ENCODE assay signal across 8 mouse cellular contexts in the genomic region with DNA sequence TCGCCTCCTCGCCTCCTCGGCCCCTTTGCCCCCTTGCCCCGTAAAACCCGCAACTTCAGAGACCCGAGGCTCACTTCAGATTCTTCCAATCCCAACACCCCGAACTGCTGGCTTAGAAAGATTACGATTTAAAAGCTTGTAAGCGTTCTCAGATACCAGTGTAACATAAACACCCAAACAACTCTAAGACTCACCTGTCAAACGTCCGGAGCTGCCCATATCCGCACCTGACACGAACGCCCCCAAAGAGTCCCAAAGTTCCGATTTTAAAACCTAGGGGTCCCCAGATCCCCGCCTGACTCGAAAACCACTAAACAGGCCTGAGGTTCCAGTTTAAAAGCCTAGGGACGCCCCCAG. TPM values are rescaled to one million over a fixed set of nuclear protein-coding genes. Genes with fewer than 3 reads are reported as not detected.
DNase-seq lines count a peak whose midpoint lies in the region; ATAC-seq and TF ChIP-seq lines count a peak whose summit lies in the region.

No protein-coding gene starts in this region.

- 2% methylated on average over 15 of the region's 18 CpGs for WGBS in lung, postnatal 0 days
- WGBS in intestine, embryonic 15.5 days, result 2% methylated on average over 18 of the region's 18 CpGs
- 1% methylated on average over 18 of the region's 18 CpGs for WGBS in neural tube, embryonic 13.5 days

- TF ChIP-seq CTCF in lung, postnatal 0 days (IDR thresholded peaks at IDR 0.05), result no peak
- TF ChIP-seq CTCF in embryonic fibroblast, embryonic 13.5 days (IDR thresholded peaks at IDR 0.05; ENCODE audit: borderline replicate concordance, insufficient read depth, low read length), result no peak

- 0 out of 2 replicates have a peak overlapping the region, but pooled peaks have one; percentile 26 for H3K27ac ChIP-seq in lung, postnatal 0 days (ENCODE audit: low read length)
- no peak overlapping the region for H3K27ac ChIP-seq in embryonic fibroblast, embryonic 13.5 days (ENCODE audit: insufficient read depth, low read length)
- H3K27ac ChIP-seq in intestine, embryonic 15.5 days, result no peak overlapping the region
- H3K27ac ChIP-seq in neural tube, embryonic 13.5 days (replicated peaks), result no peak overlapping the region; the same call in 1 of the 2 replicates

- DNase-seq in lung, postnatal 0 days (ENCODE audit: low spot score), result no peak
- DNase-seq in lung, postnatal 25 days (ENCODE audit: low spot score), result no peak
- no peak for DNase-seq in frontal cortex, postnatal 10 days (ENCODE audit: low spot score in 2 of 2)
- no peak for DNase-seq in embryo, embryonic 10 days (ENCODE audit: low spot score)
- no peak for DNase-seq in left cerebral cortex, postnatal 14 days (ENCODE audit: low spot score in 2 of 2)

- peak overlapping the region; percentile 92 for H3K4me2 ChIP-seq in lung, postnatal 0 days (replicated peaks; ENCODE audit: low read depth, low read length)
- H3K4me2 ChIP-seq in intestine, embryonic 15.5 days (replicated peaks), result peak overlapping the region; percentile 64
- peak overlapping the region; percentile 90 for H3K4me2 ChIP-seq in neural tube, embryonic 13.5 days

- peak overlapping the region; percentile 90; the same call in 1 of the 2 replicates for H3K9ac ChIP-seq in lung, postnatal 0 days (replicated peaks; ENCODE audit: low read depth)
- H3K9ac ChIP-seq in intestine, embryonic 15.5 days, result peak overlapping the region; percentile 77; the same call in 1 of the 2 replicates
- H3K9ac ChIP-seq in neural tube, embryonic 13.5 days, result peak overlapping the region; percentile 98

- 0 out of 2 replicates have a peak, but pooled peaks have one; percentile 0 for ATAC-seq in lung, postnatal 0 days
- ATAC-seq in intestine, embryonic 15.5 days, result peak; percentile 29
- peak; percentile 36; the same call in 1 of the 2 replicates for ATAC-seq in neural tube, embryonic 13.5 days (ENCODE audit: low read depth)

- no peak for TF ChIP-seq POLR2A in embryonic fibroblast, embryonic 13.5 days (IDR thresholded peaks at IDR 0.05; ENCODE audit: low read depth, low read length)

- intact Hi-C loops in left cerebral cortex, postnatal 14 days (cut with DNase I), result no loop called here

- H3K27me3 ChIP-seq in lung, postnatal 0 days (replicated peaks; ENCODE audit: insufficient read depth, low read length), result no peaks in the 10 kb centered on the region
- no peaks in the 10 kb centered on the region for H3K27me3 ChIP-seq in intestine, embryonic 15.5 days (replicated peaks)
- no peaks in the 10 kb centered on the region for H3K27me3 ChIP-seq in neural tube, embryonic 13.5 days

- TF ChIP-seq EP300 in lung, postnatal 0 days (IDR thresholded peaks at IDR 0.05), result no peak

- no peaks in the 10 kb centered on the region for H3K9me3 ChIP-seq in lung, postnatal 0 days (ENCODE audit: low read length)
- no peaks in the 10 kb centered on the region for H3K9me3 ChIP-seq in intestine, embryonic 15.5 days
- no peaks in the 10 kb centered on the region for H3K9me3 ChIP-seq in neural tube, embryonic 13.5 days

- no peaks in the 10 kb centered on the region for H3K36me3 ChIP-seq in lung, postnatal 0 days (ENCODE audit: insufficient read depth, low read length)
- H3K36me3 ChIP-seq in intestine, embryonic 15.5 days, result no peaks in the 10 kb centered on the region
- H3K36me3 ChIP-seq in neural tube, embryonic 13.5 days, result no peaks in the 10 kb centered on the region

- H3K4me1 ChIP-seq in lung, postnatal 0 days (ENCODE audit: insufficient read depth, low read depth, low read length), result peaks cover 21% of the 10 kb centered on the region; the same call in 1 of the 2 replicates
- H3K4me1 ChIP-seq in embryonic fibroblast, embryonic 13.5 days (ENCODE audit: control insufficient read depth, insufficient read depth, low read length), result no peaks in the 10 kb centered on the region; the same call in 1 of the 2 replicates
- peaks cover 17% of the 10 kb centered on the region for H3K4me1 ChIP-seq in intestine, embryonic 15.5 days (replicated peaks)
- H3K4me1 ChIP-seq in neural tube, embryonic 13.5 days (replicated peaks), result peaks cover 42% of the 10 kb centered on the region

- H3K4me3 ChIP-seq in lung, postnatal 0 days (ENCODE audit: low read depth, low read length), result peak overlapping the region; percentile 89
- peak overlapping the region; percentile 50 for H3K4me3 ChIP-seq in embryonic fibroblast, embryonic 13.5 days (ENCODE audit: insufficient read depth, low read length)
- peak overlapping the region; percentile 90 for H3K4me3 ChIP-seq in intestine, embryonic 15.5 days (replicated peaks)
- H3K4me3 ChIP-seq in neural tube, embryonic 13.5 days, result peak overlapping the region; percentile 99

RNA-seq across cellular contexts. Expression of gene Insr, which starts 0.3 kb away (rescaled TPM):
- 27.1 and 31.1 TPM in 2 replicates for polyA plus RNA-seq in lung, postnatal 0 days (2015; fragmentation: Nextera tagmentation; extraction: Ambion mirVana)
- 30.6 and 31.2 TPM in 2 replicates for polyA plus RNA-seq in embryonic fibroblast, embryonic 13.5 days (2011; ENCODE audit: insufficient read length, low read depth, missing spikeins)
- 31.8 and 38.6 TPM in 2 replicates for polyA plus RNA-seq in intestine, embryonic 15.5 days (2015; fragmentation: Nextera tagmentation; extraction: Ambion mirVana)
- polyA plus RNA-seq in neural tube, embryonic 13.5 days (2015; fragmentation: Nextera tagmentation; extraction: Ambion mirVana), result 52.0 and 53.5 TPM in 2 replicates
- total RNA-seq in left cerebral cortex, postnatal 14 days (2021), result 10 to 100 TPM; 45.3 to 48.9 TPM
